Mouse (Mus musculus): ENCODE data around the gene Ccdc188.

DNA sequence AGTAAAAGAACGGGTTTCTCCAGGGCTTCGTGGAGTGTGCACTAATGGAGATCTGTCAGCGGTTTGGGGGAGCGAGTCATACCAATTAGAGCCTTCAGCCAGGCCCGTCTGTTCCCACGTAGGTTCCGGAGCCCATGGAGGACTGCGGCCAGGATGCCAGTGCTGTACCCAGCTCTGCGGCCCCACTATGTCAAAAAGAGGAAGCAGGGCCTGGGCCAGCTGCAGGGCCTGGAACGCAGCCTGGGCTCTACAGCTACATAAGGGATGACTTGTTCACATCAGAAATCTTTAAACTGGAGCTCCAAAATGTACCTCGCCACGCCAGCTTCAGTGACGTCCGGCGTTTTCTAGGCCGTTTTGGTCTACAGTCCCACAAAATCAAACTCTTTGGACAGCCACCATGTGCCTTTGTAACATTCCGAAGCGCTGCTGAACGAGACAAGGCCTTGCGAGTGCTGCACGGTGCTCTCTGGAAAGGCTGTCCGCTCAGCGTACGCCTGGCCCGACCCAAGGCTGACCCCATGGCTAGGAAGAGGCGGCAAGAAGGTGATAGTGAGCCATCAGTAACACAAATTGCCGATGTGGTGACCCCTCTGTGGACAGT lies 31.8 kb downstream of the Ccdc188 start:
- TF ChIP-seq POLR2A (IDR thresholded peaks at IDR 0.05; ENCODE audit: low read depth, low read length) (no peak), CTCF (IDR thresholded peaks at IDR 0.05; ENCODE audit: extremely low read depth, insufficient read depth, insufficient read length, insufficient replicate concordance) (no peak)
